Mouse (Mus musculus) forebrain, embryonic 15.5 days (tissue): ENCODE results near the gene Zfp358. TPM values are rescaled to one million over a fixed set of nuclear protein-coding genes. Genes with fewer than 3 reads are reported as not detected.

Experiments used
- ATAC-seq: fragments of 200-750 bp; cut with Nextera tagmentation; replicated peaks from 2 replicates; pipeline ENCODE4 v1.8.0; 2017; ENCODE audit warnings: mild to moderate bottlenecking, moderate TSS enrichment, moderate library complexity
- H3K27ac ChIP-seq: fragments of 300-500 bp; sonication (generic); replicated peaks from 2 replicates; pipeline ENCODE4 v1.5.1; 2015; ENCODE audit warnings: mild to moderate bottlenecking, inconsistent platforms
- H3K27me3 ChIP-seq: fragments of 300-500 bp; sonication (generic); 2 replicates; pipeline ENCODE4 v1.6.1; 2015; ENCODE audit warnings: inconsistent platforms
- H3K36me3 ChIP-seq: fragments of 300-500 bp; sonication (generic); 2 replicates; pipeline ENCODE4 v1.6.1; 2015; ENCODE audit warnings: mild to moderate bottlenecking, inconsistent platforms
- H3K4me1 ChIP-seq: fragments of 300-500 bp; sonication (generic); 2 replicates; pipeline ENCODE4 v1.6.1; 2015; ENCODE audit warnings: inconsistent platforms
- H3K4me2 ChIP-seq: fragments of 300-500 bp; sonication (generic); replicated peaks from 2 replicates; pipeline ENCODE4 v1.6.1; 2015; ENCODE audit warnings: mild to moderate bottlenecking, inconsistent platforms
- H3K4me3 ChIP-seq: fragments of 300-500 bp; sonication (generic); 2 replicates; pipeline ENCODE4 v1.5.1; 2015; ENCODE audit warnings: mild to moderate bottlenecking, inconsistent platforms
- H3K9ac ChIP-seq: fragments of 300-500 bp; sonication (generic); replicated peaks from 2 replicates; pipeline ENCODE4 v1.6.1; 2015; ENCODE audit warnings: mild to moderate bottlenecking, inconsistent platforms
- H3K9me3 ChIP-seq: fragments of 300-500 bp; sonication (generic); 2 replicates; pipeline ENCODE4 v1.6.1; 2016; ENCODE audit warnings: inconsistent platforms
- WGBS: fragments of 180-500 bp; shearing (Covaris S2); methylation state at CpG from one replicate; pipeline ENCODE4 v1.1.7; 2015; ENCODE audit warnings: mixed read lengths; 5-methylcytosine and 5-hydroxymethylcytosine counted together
- polyA plus RNA-seq: library from polyadenylated mRNA; unstranded; fragments of >200 nt; fragmentation: Nextera tagmentation; extraction: Ambion mirVana; gene quantifications from 2 replicates; pipeline ENCODE4 v1.2.1, GENCODE M21; 2015

Zfp358 gene
- polyA plus RNA-seq, 1 experiment from 2014 or later: 79.6 TPM

DNA sequence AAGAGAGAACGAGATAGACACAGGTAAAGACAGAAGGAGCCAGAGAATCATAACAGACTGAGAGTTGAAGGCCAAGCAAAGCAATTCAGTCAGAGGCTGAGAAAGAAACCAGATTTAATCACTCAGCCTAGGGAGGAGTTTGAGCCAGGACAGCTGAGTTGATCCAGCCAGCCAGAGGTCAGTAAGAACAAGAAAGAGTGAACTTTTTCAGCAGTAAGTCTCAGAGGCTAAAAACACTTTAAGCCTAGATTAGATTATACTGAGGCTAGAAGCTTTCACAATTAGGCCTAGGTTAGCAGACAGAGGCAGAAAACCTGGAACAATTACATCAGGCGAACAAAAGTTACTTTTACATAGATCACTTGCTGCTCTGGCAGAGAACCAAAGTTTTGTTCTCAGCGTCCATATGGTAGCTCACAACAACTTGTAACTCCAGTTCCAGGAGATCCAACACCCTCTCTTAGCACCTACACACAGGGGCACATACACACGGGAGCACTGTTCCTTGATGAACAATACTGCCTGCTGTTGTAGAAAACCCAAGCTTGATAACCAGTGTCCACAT is 12.6 kb upstream of the Zfp358 start:
- 74% methylated on average over 4 of the region's 4 CpGs for WGBS
- H3K9me3 ChIP-seq: no peaks in the 10 kb centered on the region

GRCm38 (mm10) chr8:3481605-3482004 is 11.3 kb upstream of the Zfp358 start:
- Histone ChIP-seq H3K9me3 (no peaks in the 10 kb centered on the region), H3K4me1 (no peaks in the 10 kb centered on the region), H3K4me2 (no peak overlapping the region), H3K9ac (no peak overlapping the region), H3K27ac (no peak overlapping the region), H3K36me3 (no peaks in the 10 kb centered on the region), H3K4me3 (no peak overlapping the region), H3K27me3 (no peaks in the 10 kb centered on the region)
- 68% methylated on average over 5 of the region's 5 CpGs for WGBS
- ATAC-seq: no peak

More for the DNA sequence above, 12.6 kb upstream of the Zfp358 start:
- Histone ChIP-seq H3K36me3 (no peaks in the 10 kb centered on the region), H3K27ac (no peak overlapping the region), H3K27me3 (no peaks in the 10 kb centered on the region), H3K4me1 (peaks cover 6% of the 10 kb centered on the region; the same call in 1 of the 2 replicates), H3K4me2 (no peak overlapping the region), H3K4me3 (no peak overlapping the region), H3K9ac (no peak overlapping the region)
- ATAC-seq: no peak

GRCm38 (mm10) chr8:3482240-3482740 is 10.6 kb upstream of the Zfp358 start:
- Histone ChIP-seq H3K9me3 (no peaks in the 10 kb centered on the region), H3K4me1 (no peaks in the 10 kb centered on the region), H3K9ac (no peak overlapping the region), H3K36me3 (no peaks in the 10 kb centered on the region), H3K27me3 (no peaks in the 10 kb centered on the region), H3K4me3 (no peak overlapping the region), H3K27ac (no peak overlapping the region), H3K4me2 (no peak overlapping the region)
- ATAC-seq: no peak
- 90% methylated on average over 22 of the region's 22 CpGs for WGBS

- Histone ChIP-seq H3K9me3 (no peaks in the 10 kb centered on the region), H3K4me1 (no peaks in the 10 kb centered on the region), H3K27ac (no peak overlapping the region), H3K4me3 (no peak overlapping the region), H3K27me3 (no peaks in the 10 kb centered on the region), H3K4me2 (no peak overlapping the region), H3K36me3 (no peaks in the 10 kb centered on the region), H3K9ac (no peak overlapping the region)
- 88% methylated on average over 7 of the region's 7 CpGs for WGBS
- no peak for ATAC-seq
These were observed 9.4 kb upstream of the Zfp358 start for GRCm38 (mm10) chr8:3483546-3483945.

GRCm38 (mm10) chr8:3485192-3485591 is 7.7 kb upstream of the Zfp358 start:
- H3K9ac ChIP-seq: no peak overlapping the region
- no peak overlapping the region for H3K4me3 ChIP-seq
- H3K36me3 ChIP-seq: no peaks in the 10 kb centered on the region
- WGBS: 35% methylated on average over 5 of the region's 5 CpGs
- no peaks in the 10 kb centered on the region for H3K27me3 ChIP-seq
- H3K4me1 ChIP-seq: no peaks in the 10 kb centered on the region
- no peak for ATAC-seq
- no peak overlapping the region for H3K27ac ChIP-seq
- H3K4me2 ChIP-seq: no peak overlapping the region
- H3K9me3 ChIP-seq: no peaks in the 10 kb centered on the region

DNA sequence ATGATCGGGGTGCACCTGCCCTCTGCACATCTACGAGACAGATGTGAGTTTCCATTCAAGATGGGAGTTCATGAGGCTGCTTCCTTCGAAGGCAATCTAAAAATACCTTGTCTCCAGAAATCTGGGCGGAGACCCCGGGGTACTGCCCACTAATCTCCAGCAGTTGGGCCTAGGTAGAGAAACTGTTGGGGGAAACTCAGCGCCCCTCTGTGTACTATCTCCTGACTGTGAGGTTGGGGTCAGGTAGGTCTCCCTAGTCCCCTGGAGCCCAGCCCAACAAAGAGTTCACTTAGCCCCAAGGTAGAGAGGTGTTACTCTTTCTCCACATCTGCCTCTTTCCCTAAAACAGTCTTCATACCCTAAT is 889 bp downstream of the Zfp358 start:
- Histone ChIP-seq H3K36me3 (peaks cover 31% of the 10 kb centered on the region), H3K27ac (peak overlapping the region; percentile 92), H3K9ac (peak overlapping the region; percentile 99), H3K4me2 (peak overlapping the region; percentile 68), H3K4me3 (peak overlapping the region; percentile 87), H3K4me1 (peaks cover 25% of the 10 kb centered on the region), H3K9me3 (no peaks in the 10 kb centered on the region), H3K27me3 (no peaks in the 10 kb centered on the region)
- 26% methylated on average over 6 of the region's 6 CpGs for WGBS
- ATAC-seq: peak; percentile 3; the same call in 1 of the 2 replicates

- Histone ChIP-seq H3K9me3 (no peaks in the 10 kb centered on the region), H3K27ac (no peak overlapping the region), H3K9ac (no peak overlapping the region), H3K4me2 (no peak overlapping the region), H3K4me1 (peaks cover 37% of the 10 kb centered on the region), H3K4me3 (no peak overlapping the region), H3K27me3 (no peaks in the 10 kb centered on the region), H3K36me3 (peaks cover 31% of the 10 kb centered on the region)
- ATAC-seq: no peak
- WGBS: 96% methylated on average over 44 of the region's 44 CpGs
These were observed 2.9 kb downstream of the Zfp358 start for GRCm38 (mm10) chr8:3495578-3496427.

- Histone ChIP-seq H3K9me3 (no peaks in the 10 kb centered on the region), H3K27ac (no peak overlapping the region), H3K27me3 (no peaks in the 10 kb centered on the region), H3K4me1 (peaks cover 43% of the 10 kb centered on the region), H3K4me3 (no peak overlapping the region), H3K36me3 (peaks cover 31% of the 10 kb centered on the region), H3K9ac (no peak overlapping the region), H3K4me2 (no peak overlapping the region)
- 94% methylated on average over 15 of the region's 15 CpGs for WGBS
- no peak for ATAC-seq
These were observed 3.5 kb downstream of the Zfp358 start for GRCm38 (mm10) chr8:3496428-3496748.

DNA sequence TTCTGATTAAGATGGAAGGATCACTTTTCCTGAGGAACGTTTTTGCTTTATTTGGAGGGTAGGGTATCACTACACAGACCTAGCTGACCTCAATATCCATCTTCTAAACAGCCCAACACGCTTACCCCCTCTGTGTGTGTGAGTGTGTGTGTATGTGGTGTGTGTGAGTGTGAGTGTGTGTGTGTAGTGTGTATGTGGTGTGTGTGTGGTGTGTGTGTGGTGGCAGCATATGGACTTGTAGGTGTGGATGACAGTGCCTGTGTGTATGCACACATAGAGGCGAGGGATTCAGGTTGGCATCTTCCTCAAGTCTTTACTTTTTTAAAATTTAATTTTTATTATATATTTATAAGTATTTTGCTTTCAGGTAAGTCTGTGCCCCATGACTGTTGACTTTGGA is 5.6 kb downstream of the Zfp358 start:
- no peaks in the 10 kb centered on the region for H3K9me3 ChIP-seq
- no peak overlapping the region for H3K9ac ChIP-seq
- no peak overlapping the region for H3K4me3 ChIP-seq
- no peak for ATAC-seq
- H3K4me2 ChIP-seq: no peak overlapping the region
- H3K27me3 ChIP-seq: no peaks in the 10 kb centered on the region
- 85% methylated on average over 3 of the region's 3 CpGs for WGBS
- peaks cover 31% of the 10 kb centered on the region for H3K36me3 ChIP-seq
- peaks cover 49% of the 10 kb centered on the region for H3K4me1 ChIP-seq
- no peak overlapping the region for H3K27ac ChIP-seq

DNA sequence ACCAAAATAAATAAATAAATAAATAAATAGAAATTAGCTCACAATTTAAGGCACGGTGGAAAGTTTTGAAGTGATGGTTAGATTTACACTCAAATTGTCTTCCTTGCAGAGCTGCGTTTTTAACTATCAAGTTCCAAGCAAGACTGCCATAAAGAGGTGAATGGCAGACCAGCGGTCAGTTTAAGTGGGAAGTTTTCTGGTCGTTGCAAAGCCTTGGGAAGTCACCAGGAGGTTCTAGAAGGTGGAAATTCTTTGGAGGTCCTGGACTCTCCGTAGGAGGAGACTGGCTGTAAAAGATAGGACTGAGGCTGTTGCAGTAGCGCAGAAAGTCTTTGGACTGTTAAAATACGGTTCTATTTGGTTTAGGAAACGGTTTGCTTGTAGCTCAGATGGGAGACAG is 6.8 kb downstream of the Zfp358 start:
- H3K36me3 ChIP-seq: peaks cover 27% of the 10 kb centered on the region
- WGBS: 9% methylated on average over 8 of the region's 8 CpGs
- H3K9ac ChIP-seq: peak overlapping the region; percentile 61
- peak overlapping the region; percentile 71 for H3K4me2 ChIP-seq
- H3K27ac ChIP-seq: peak overlapping the region; percentile 88
- H3K4me1 ChIP-seq: peaks cover 38% of the 10 kb centered on the region
- H3K9me3 ChIP-seq: no peaks in the 10 kb centered on the region
- ATAC-seq: no peak
- H3K4me3 ChIP-seq: peak overlapping the region; percentile 68
- no peaks in the 10 kb centered on the region for H3K27me3 ChIP-seq

GRCm38 (mm10) chr8:3500235-3501090 is 7.5 kb downstream of the Zfp358 start, which contains the start of gene Mcoln1:
TSS of gene Mcoln1 (plus strand) at chr8:3500457.
- peak within 1 kb of the TSS; percentile 88 for H3K27ac ChIP-seq
- H3K9me3 ChIP-seq: no peaks in the 10 kb centered on the region
- peak within 1 kb of the TSS; percentile 71 for H3K9ac ChIP-seq
- WGBS: under 1% methylated on average over 70 of the region's 70 CpGs
- peak within 1 kb of the TSS; percentile 68 for H3K4me3 ChIP-seq
- ATAC-seq: peak; percentile 89
- H3K4me2 ChIP-seq: peak within 1 kb of the TSS; percentile 71
- peaks cover 38% of the 10 kb centered on the region for H3K4me1 ChIP-seq
- peaks cover 20% of the 10 kb centered on the region for H3K36me3 ChIP-seq
- H3K27me3 ChIP-seq: no peaks in the 10 kb centered on the region

- H3K36me3 ChIP-seq: peaks cover 19% of the 10 kb centered on the region
- no peak overlapping the region for H3K9ac ChIP-seq
- H3K4me2 ChIP-seq: no peak overlapping the region
- no peak overlapping the region for H3K4me3 ChIP-seq
- H3K4me1 ChIP-seq: peaks cover 30% of the 10 kb centered on the region
- 73% methylated on average over 4 of the region's 4 CpGs for WGBS
- H3K27ac ChIP-seq: no peak overlapping the region
- no peaks in the 10 kb centered on the region for H3K9me3 ChIP-seq
- ATAC-seq: no peak
- no peaks in the 10 kb centered on the region for H3K27me3 ChIP-seq
These were observed 9.3 kb downstream of the Zfp358 start for GRCm38 (mm10) chr8:3502217-3502616.
